Mouse (Mus musculus): ENCODE data around the gene Pde10a. TPM values are rescaled to one million over a fixed set of nuclear protein-coding genes. Genes with fewer than 3 reads are reported as not detected.

Pde10a gene
- polyA plus RNA-seq, 3 experiments from 2014 or later, result not detected

DNA sequence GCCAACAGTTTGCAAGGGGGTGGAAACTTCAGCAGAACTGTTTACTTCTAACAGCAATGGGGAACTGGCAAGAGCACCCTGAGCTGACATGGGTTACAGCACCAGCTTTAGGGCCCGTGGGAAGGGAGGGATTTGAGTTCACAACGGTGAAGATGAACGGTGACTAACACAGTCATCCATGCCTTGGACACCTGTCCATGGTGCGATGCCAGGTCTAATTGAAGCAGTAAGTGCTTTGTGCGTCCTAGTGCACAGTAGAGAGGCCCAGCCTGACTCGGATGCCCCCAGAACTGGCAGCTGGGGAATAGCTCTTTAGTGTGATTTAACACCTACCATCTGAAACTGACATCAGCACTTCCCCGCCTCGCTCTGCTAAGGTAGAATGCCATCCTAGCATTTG lies 373.0 kb downstream of the Pde10a start:
- no peak for ATAC-seq

DNA sequence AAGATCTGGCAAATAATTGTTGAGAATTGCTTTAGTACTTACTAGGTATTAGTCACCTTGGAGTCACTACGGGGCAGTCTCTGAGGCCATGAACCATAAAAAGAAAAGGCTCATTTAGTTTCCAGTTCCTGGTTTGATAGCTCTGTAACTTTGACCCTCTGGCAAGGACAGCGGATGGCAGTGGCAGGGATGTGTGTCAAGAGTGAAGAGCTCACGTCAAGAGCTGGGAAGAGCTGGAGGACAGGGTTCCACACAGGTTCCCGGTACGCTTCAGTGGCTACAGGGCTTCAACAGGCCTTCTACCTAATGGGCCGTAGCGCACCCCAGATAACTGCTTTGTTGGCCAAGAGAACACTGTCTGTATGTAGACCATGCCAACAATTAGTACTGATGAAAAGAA lies 374.0 kb downstream of the Pde10a start:
- no peak for ATAC-seq

- ATAC-seq, result no peak
Measured at GRCm38 (mm10) chr17:8903555-8904283, 378.5 kb downstream of the Pde10a start.

GRCm38 (mm10) chr17:8910571-8910970 lies 385.4 kb downstream of the Pde10a start:
- no peak for ATAC-seq

- ATAC-seq, result no peak
Measured at GRCm38 (mm10) chr17:8912933-8913332, 387.8 kb downstream of the Pde10a start.

- ATAC-seq, result no peak
Measured at GRCm38 (mm10) chr17:8915693-8916092, 390.5 kb downstream of the Pde10a start.

- no peak for ATAC-seq
Measured at GRCm38 (mm10) chr17:8923074-8923473, 397.9 kb downstream of the Pde10a start.

GRCm38 (mm10) chr17:8923727-8924126 lies 398.6 kb downstream of the Pde10a start:
- ATAC-seq, result no peak

DNA sequence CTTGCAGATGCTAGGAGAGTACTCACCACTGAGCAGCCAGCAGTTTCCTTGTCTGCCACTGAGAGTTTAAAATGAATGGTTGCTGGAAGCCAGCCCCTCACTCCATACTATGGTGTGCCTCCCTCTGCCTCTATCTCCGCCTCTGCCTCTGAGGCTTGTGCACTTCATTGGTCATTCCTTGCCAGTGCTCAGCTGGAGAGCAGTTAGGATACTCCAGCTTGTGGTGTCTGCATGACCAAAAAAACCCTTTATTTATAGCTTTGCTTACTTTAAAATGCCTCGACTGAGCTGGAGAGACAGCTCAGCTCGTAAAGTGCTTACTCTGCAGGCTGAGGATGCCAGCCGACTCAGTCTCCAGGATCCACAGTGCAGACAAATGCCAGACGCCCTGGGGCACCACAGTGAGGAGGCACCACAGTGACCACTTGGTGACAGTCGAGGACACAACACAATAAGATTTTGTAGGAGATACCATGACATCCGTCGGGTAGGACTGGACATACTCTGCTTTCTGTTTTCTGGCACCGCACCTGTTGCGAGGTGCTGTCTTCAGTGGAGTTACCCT lies 400.7 kb downstream of the Pde10a start:
- no peak for ATAC-seq

DNA sequence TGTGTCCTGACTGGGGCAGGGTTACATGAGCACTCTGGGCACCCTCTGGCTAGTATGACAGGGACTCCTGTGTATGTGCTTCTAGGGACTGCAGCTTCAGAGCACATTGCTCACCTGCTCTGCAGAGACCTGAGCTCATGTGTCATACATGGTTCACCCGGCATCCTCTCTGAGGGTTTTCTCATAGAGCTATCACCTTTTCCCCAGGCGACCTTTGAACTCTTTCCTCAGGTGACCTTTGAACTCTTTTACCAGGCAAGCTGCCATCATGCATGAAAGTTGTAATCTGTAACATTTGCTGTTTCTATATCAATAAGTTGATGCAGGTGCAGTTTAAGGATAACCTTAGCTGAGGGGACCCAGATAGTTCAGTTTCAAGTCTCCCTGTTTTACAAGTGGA lies 403.4 kb downstream of the Pde10a start:
- ATAC-seq, result no peak

DNA sequence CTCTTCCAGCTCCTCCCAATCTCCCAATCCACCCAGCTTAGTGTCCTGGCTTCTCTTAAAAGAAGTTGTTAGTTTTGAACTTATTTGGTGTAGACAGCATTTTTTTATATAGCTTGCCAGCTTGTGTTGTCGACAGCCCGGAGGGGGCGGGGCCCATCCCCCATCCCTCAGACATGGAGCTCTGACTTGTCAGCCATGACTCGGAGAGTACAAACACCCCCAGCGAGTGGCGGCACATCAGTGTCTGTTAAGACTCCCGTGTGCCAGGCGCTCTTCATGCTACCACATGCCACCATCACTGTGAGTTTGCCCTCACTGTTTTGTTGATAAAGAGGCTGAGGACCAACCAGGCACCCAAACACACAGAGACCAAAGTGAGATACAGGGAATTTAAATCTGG lies 404.5 kb downstream of the Pde10a start:
- no peak for ATAC-seq

GRCm38 (mm10) chr17:8935604-8936003 lies 410.4 kb downstream of the Pde10a start:
- ATAC-seq, result no peak

DNA sequence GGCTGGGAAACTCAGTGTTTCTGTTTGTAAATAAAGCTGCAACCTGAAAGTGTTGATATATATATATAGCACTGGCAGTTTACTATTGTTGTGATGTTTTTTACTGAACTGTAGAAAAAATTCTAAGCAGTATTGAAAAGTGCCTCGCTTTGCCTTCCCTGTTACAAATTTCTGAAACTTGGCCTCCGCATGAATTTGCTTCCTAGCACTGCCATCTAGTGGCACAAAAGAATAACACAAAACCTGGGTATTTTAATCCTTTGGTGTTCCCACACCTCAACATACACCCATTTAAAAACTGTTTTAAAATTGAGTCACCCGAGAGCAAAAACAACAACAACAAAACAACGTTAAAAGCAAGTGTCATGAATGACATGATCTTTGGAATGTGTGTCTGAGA lies 411.4 kb downstream of the Pde10a start:
- ATAC-seq, result no peak

DNA sequence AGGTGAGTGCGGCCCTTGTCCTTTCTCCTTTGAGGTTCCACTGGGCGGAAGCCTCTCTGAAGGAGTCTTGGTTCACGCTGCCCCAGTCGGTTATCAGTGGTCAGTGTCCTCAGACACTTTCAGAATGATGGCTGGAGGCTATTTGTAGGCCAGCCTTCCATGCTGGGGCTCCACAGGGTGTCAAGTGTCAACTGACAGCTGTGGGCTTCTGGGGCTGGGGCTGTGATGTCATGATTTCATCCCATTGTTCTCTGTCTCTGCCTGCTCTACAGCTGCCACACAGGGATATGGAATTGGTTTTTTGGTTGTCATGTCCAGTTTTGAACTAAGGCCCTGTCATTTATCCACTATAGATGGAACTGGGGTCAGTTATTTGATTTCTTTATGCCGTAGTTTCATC lies 426.4 kb downstream of the Pde10a start:
- ATAC-seq, result no peak

- no peak for ATAC-seq
Measured at GRCm38 (mm10) chr17:8952951-8953350, 427.8 kb downstream of the Pde10a start.

- no peak for ATAC-seq
Measured at GRCm38 (mm10) chr17:8958125-8958524, 433.0 kb downstream of the Pde10a start.

- no peak for ATAC-seq
Measured at GRCm38 (mm10) chr17:8960386-8960785, 435.2 kb downstream of the Pde10a start.

- no peak for ATAC-seq
Measured at GRCm38 (mm10) chr17:8961097-8961496, 435.9 kb downstream of the Pde10a start.

- ATAC-seq, result no peak
Measured at GRCm38 (mm10) chr17:8961644-8962043, 436.5 kb downstream of the Pde10a start.

DNA sequence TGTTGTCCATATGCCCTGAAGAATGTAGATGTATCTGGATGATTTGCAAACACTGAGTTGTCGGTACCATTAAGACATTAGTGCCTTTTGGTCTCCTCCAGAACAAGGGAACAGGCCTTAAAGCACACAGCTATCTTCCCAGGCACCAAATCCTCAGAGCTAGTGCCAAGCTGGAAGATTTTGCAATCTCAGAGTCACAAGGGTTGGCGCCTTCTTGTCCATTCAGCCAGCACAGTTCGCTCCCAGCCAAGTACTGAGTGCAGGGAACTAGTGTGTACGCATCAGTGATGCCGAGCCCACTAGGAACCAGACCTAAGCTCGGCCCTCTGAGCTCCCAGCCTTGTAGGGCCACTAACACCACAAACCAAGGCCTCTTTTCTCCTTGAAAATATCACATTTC lies 440.0 kb downstream of the Pde10a start:
- no peak for ATAC-seq

- no peak for ATAC-seq
Measured at GRCm38 (mm10) chr17:8972152-8972854, 447.1 kb downstream of the Pde10a start.

DNA sequence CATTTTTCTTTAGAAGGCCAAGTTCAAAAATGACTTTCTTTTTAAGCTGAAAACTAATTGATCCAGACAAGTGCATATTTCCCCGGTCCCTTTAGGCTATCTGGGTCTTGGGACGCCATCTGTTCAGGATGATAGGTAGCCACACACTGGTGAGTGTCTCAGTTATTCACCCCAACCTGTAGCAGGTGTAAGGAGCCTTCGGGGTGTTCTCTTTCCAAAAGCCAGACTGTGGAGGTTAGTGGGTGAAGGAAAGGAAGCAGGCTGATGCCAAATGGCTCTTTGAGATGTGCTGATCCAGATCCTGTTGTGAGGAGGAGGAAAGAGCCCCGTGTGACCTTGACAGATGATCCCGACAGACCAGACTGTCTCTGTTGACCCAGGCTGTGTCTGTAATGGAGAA lies 448.2 kb downstream of the Pde10a start:
- ATAC-seq, result no peak

GRCm38 (mm10) chr17:8974423-8974822 lies 449.3 kb downstream of the Pde10a start:
- ATAC-seq, result no peak

- no peak for ATAC-seq
Measured at GRCm38 (mm10) chr17:8974823-8975397, 449.7 kb downstream of the Pde10a start.
